Mouse (Mus musculus) gastrocnemius, adult 18-20 months (tissue): ENCODE results near the gene Parp8. TPM values are rescaled to one million over a fixed set of nuclear protein-coding genes. Genes with fewer than 3 reads are reported as not detected.

Experiments
- DNase-seq: peaks from one replicate; pipeline ENCODE4 v3.0.0; 2021; ENCODE audit warnings: low spot score
- total RNA-seq, 2 experiments: library from RNA; stranded (reverse); gene quantifications; 2 replicates each; pipeline ENCODE4 v1.2.3; 2021

Gene Parp8
- total RNA-seq, 2 experiments from 2014 or later, result 12.9 to 13.2 TPM

GRCm38 (mm10) chr13:117020631-117021030, 4.7 kb downstream of the Parp8 start:
- no peak for DNase-seq

GRCm38 (mm10) chr13:117018676-117019075, 6.7 kb downstream of the Parp8 start:
- no peak for DNase-seq

- no peak for DNase-seq
Measured at GRCm38 (mm10) chr13:117013516-117013915, 11.8 kb downstream of the Parp8 start.

GRCm38 (mm10) chr13:117012031-117012430, 13.3 kb downstream of the Parp8 start:
- DNase-seq, result no peak

- DNase-seq, result no peak
Measured at GRCm38 (mm10) chr13:117010143-117010542, 15.2 kb downstream of the Parp8 start.

GRCm38 (mm10) chr13:117008021-117009015, 17.0 kb downstream of the Parp8 start:
- DNase-seq, result no peak

- no peak for DNase-seq
Measured at GRCm38 (mm10) chr13:117007566-117007965, 17.8 kb downstream of the Parp8 start.

GRCm38 (mm10) chr13:117006638-117007037, 18.7 kb downstream of the Parp8 start:
- no peak for DNase-seq

- DNase-seq, result no peak
Measured at GRCm38 (mm10) chr13:117000493-117000892, 24.8 kb downstream of the Parp8 start.

GRCm38 (mm10) chr13:116991560-116991959, 33.8 kb downstream of the Parp8 start:
- DNase-seq, result no peak

GRCm38 (mm10) chr13:116990327-116990726, 35.0 kb downstream of the Parp8 start:
- DNase-seq, result no peak

- DNase-seq, result no peak
Measured at GRCm38 (mm10) chr13:116988706-116989105, 36.6 kb downstream of the Parp8 start.

GRCm38 (mm10) chr13:116988208-116988607, 37.1 kb downstream of the Parp8 start:
- no peak for DNase-seq

- no peak for DNase-seq
Measured at GRCm38 (mm10) chr13:116987284-116987683, 38.1 kb downstream of the Parp8 start.

- no peak for DNase-seq
Measured at GRCm38 (mm10) chr13:116986658-116987057, 38.7 kb downstream of the Parp8 start.

GRCm38 (mm10) chr13:116974081-116974860, 51.1 kb downstream of the Parp8 start:
- DNase-seq, result no peak

- DNase-seq, result no peak
Measured at GRCm38 (mm10) chr13:116973491-116973890, 51.8 kb downstream of the Parp8 start.

GRCm38 (mm10) chr13:116972036-116972611, 53.2 kb downstream of the Parp8 start:
- DNase-seq, result no peak

- no peak for DNase-seq
Measured at GRCm38 (mm10) chr13:116970706-116971428, 54.5 kb downstream of the Parp8 start.

GRCm38 (mm10) chr13:116969650-116970049, 55.7 kb downstream of the Parp8 start:
- no peak for DNase-seq

- DNase-seq, result no peak
Measured at GRCm38 (mm10) chr13:116968906-116969305, 56.4 kb downstream of the Parp8 start.
